Mouse (Mus musculus) brain, embryonic 14.5 days (tissue): ENCODE measurements around the gene Taar7e.
"Not testable (repeated sequence)": the region's sequence is repeated elsewhere in the genome, so short reads cannot be mapped to it uniquely, and the experiment has no call there.

Experiments used
- CTCF ChIP-seq: fragments of 200-500 bp; IDR thresholded peaks from 2 replicates; pipeline ENCODE4 v1.5.1; 2012; ENCODE audit warnings: inconsistent platforms, mild to moderate bottlenecking, moderate library complexity, borderline replicate concordance; ENCODE audit not compliant: insufficient read depth, insufficient read length; ENCODE audit errors: extremely low read depth
- POLR2A ChIP-seq: fragments of 200-500 bp; IDR thresholded peaks from 2 replicates; pipeline ENCODE4 v1.6.1; 2012; ENCODE audit warnings: mild to moderate bottlenecking, inconsistent platforms, borderline replicate concordance; ENCODE audit not compliant: poor library complexity, insufficient read depth, insufficient read length, severe bottlenecking; ENCODE audit errors: extremely low read depth

DNA sequence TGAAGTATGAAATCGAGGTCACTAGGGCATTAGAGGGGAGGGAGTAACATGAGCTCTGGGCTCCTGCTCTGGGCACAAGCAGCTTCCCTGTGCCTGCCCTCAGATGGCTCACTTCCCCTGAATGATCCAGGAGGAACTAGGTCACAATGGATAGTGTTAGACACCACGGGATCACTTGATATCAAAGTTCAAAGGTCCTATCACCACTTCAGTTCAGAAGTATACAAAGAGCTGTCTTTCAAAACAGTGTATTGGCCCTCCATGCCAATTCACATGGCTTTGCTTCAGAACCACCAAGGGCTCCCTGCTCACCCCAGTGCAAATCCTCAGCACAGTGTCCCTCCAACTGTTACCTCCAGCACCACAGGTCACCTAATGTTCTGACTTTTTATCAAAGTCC is 37.3 kb downstream of the Taar7e start:
- not testable (repeated sequence) for TF ChIP-seq CTCF, POLR2A
